17 mouse cellular contexts compared by ENCODE assay signal in genomic region chr4:106933813-106934482, GRCm38 (mm10). TPM values are rescaled to one million over a fixed set of nuclear protein-coding genes. Genes with fewer than 3 reads are reported as not detected.
DNase-seq lines count a peak whose midpoint lies in the region; ATAC-seq lines count a peak whose summit lies in the region.
"Had no signal": no experiment of that assay in that cellular context is flagged by ENCODE, and none has a peak within 500 bp of the region (broad histone marks: within the 10 kb centered on the region; RNA-seq: fewer than 3 reads in every experiment).

No protein-coding gene starts in this region.

- intact Hi-C loops in heart, postnatal 14 days (cut with DNase I), result no loop called here

- no peak for DNase-seq in heart, postnatal 14 days
- DNase-seq in midbrain, embryonic 10.5 days (ENCODE audit: low spot score), result no peak
- DNase-seq in midbrain, embryonic 11.5 days (ENCODE audit: low spot score, missing footprints), result no peak
- peak; percentile 45 for DNase-seq in liver
- DNase-seq in lung, postnatal 36 days, result peak; percentile 46
- no peak for DNase-seq in embryo, embryonic 9.5 days (ENCODE audit: extremely low spot score)
- DNase-seq: adrenal gland, adult 8-10 months; B cell, adult 2 months; cerebellum, adult 8-10 months; heart, postnatal 4 days; kidney, adult 2 months; retina, postnatal 1 day; spleen, adult 18-20 months had no signal

- 56% methylated on average over 9 of the region's 9 CpGs for WGBS in heart, embryonic 15.5 days
- 78% methylated on average over 9 of the region's 9 CpGs for WGBS in midbrain, embryonic 10.5 days
- 80% methylated on average over 9 of the region's 9 CpGs for WGBS in midbrain, embryonic 11.5 days
- 45% methylated on average over 9 of the region's 9 CpGs for WGBS in heart, embryonic 12.5 days

- peak overlapping the region; percentile 25; the same call in 1 of the 2 replicates for H3K27ac ChIP-seq in heart, embryonic 15.5 days
- 0 out of 2 replicates have a peak overlapping the region, but pooled peaks have one; percentile 33 for H3K27ac ChIP-seq in midbrain, embryonic 10.5 days (replicated peaks)
- no peak overlapping the region for H3K27ac ChIP-seq in midbrain, embryonic 11.5 days (ENCODE audit: low read depth, low read length)
- no peak overlapping the region for H3K27ac ChIP-seq in heart, embryonic 12.5 days (ENCODE audit: poor library complexity, severe bottlenecking)

- no peaks in the 10 kb centered on the region for H3K36me3 ChIP-seq in heart, embryonic 15.5 days
- peaks cover 78% of the 10 kb centered on the region for H3K36me3 ChIP-seq in midbrain, embryonic 10.5 days
- H3K36me3 ChIP-seq in midbrain, embryonic 11.5 days (ENCODE audit: control insufficient read depth, insufficient read depth, low read length), result peaks cover 2% of the 10 kb centered on the region
- peaks cover 24% of the 10 kb centered on the region for H3K36me3 ChIP-seq in heart, embryonic 12.5 days

- H3K27me3 ChIP-seq in heart, embryonic 15.5 days, result no peaks in the 10 kb centered on the region
- no peaks in the 10 kb centered on the region for H3K27me3 ChIP-seq in midbrain, embryonic 10.5 days (ENCODE audit: low read depth, poor library complexity, severe bottlenecking)
- no peaks in the 10 kb centered on the region for H3K27me3 ChIP-seq in midbrain, embryonic 11.5 days (ENCODE audit: control insufficient read depth, insufficient read depth, low read length)
- H3K27me3 ChIP-seq in heart, embryonic 12.5 days (replicated peaks), result no peaks in the 10 kb centered on the region
- H3K27me3 ChIP-seq: megakaryocyte, embryonic 14.5 days; neural tube, embryonic 13.5 days had no signal

- H3K4me3 ChIP-seq in heart, embryonic 15.5 days, result no peak overlapping the region
- H3K4me3 ChIP-seq in midbrain, embryonic 10.5 days, result no peak overlapping the region
- no peak overlapping the region for H3K4me3 ChIP-seq in midbrain, embryonic 11.5 days (ENCODE audit: low read depth, low read length)
- H3K4me3 ChIP-seq in heart, embryonic 12.5 days, result no peak overlapping the region
- H3K4me3 ChIP-seq: neural tube, embryonic 13.5 days had no signal

- no peak overlapping the region for H3K9ac ChIP-seq in heart, embryonic 15.5 days
- no peak overlapping the region for H3K9ac ChIP-seq in midbrain, embryonic 11.5 days (ENCODE audit: low read length)
- no peak overlapping the region for H3K9ac ChIP-seq in heart, embryonic 12.5 days

- peaks cover 65% of the 10 kb centered on the region for H3K4me1 ChIP-seq in heart, embryonic 15.5 days (replicated peaks)
- peaks cover 81% of the 10 kb centered on the region for H3K4me1 ChIP-seq in midbrain, embryonic 10.5 days
- H3K4me1 ChIP-seq in midbrain, embryonic 11.5 days (ENCODE audit: control insufficient read depth, insufficient read depth, low read length), result peaks cover 61% of the 10 kb centered on the region
- peaks cover 74% of the 10 kb centered on the region for H3K4me1 ChIP-seq in heart, embryonic 12.5 days (replicated peaks)

- H3K9me3 ChIP-seq in heart, embryonic 15.5 days (replicated peaks), result no peaks in the 10 kb centered on the region
- H3K9me3 ChIP-seq in midbrain, embryonic 10.5 days (replicated peaks), result no peaks in the 10 kb centered on the region
- no peaks in the 10 kb centered on the region for H3K9me3 ChIP-seq in midbrain, embryonic 11.5 days (ENCODE audit: control insufficient read depth, low read length)
- no peaks in the 10 kb centered on the region for H3K9me3 ChIP-seq in heart, embryonic 12.5 days (replicated peaks)
- H3K9me3 ChIP-seq: megakaryocyte, embryonic 14.5 days; neural tube, embryonic 13.5 days had no signal

- no peak for ATAC-seq in heart, embryonic 15.5 days (replicated peaks; ENCODE audit: insufficient number of reproducible peaks, insufficient read depth, low FRiP score, low read depth)
- ATAC-seq in midbrain, embryonic 11.5 days (ENCODE audit: low FRiP score), result no peak
- ATAC-seq in heart, embryonic 12.5 days (ENCODE audit: insufficient number of reproducible peaks, low FRiP score), result no peak

- no peak overlapping the region for H3K4me2 ChIP-seq in heart, embryonic 15.5 days
- H3K4me2 ChIP-seq in midbrain, embryonic 11.5 days, result no peak overlapping the region
- no peak overlapping the region for H3K4me2 ChIP-seq in heart, embryonic 12.5 days
- H3K4me2 ChIP-seq: neural tube, embryonic 13.5 days had no signal

RNA-seq across cellular contexts. Expression of gene Ssbp3, which starts 23.4 kb away (rescaled TPM):
- polyA plus RNA-seq in heart, embryonic 15.5 days (2015; fragmentation: Nextera tagmentation; extraction: Ambion mirVana), result 53.3 and 69.1 TPM in 2 replicates
- 10 to 100 TPM; 42.5 to 46.9 TPM for total RNA-seq in heart, postnatal 14 days (2021)
- polyA plus RNA-seq in midbrain, embryonic 10.5 days (2016; fragmentation: Nextera tagmentation; extraction: Ambion mirVana), result 119 and 136 TPM in 2 replicates
- polyA plus RNA-seq in midbrain, embryonic 11.5 days (2014; fragmentation: Nextera tagmentation; extraction: Ambion mirVana), result 124 and 132 TPM in 2 replicates
- polyA plus RNA-seq in heart, embryonic 12.5 days (2016; fragmentation: Nextera tagmentation; extraction: Ambion mirVana), result 101 and 105 TPM in 2 replicates

Comparison
In these comparisons a context has a peak if more than half of its experiments do, and no peak if none do; other contexts are left out.
1. H3K27ac ChIP-seq: peak in heart, embryonic 15.5 days (single experiment) and midbrain, embryonic 10.5 days (single experiment); none in midbrain, embryonic 11.5 days (single experiment) and heart, embryonic 12.5 days (single experiment).
2. DNase-seq: peak in liver (single experiment) and lung, postnatal 36 days (single experiment); none in heart, postnatal 14 days (0 of 2), midbrain, embryonic 10.5 days (single experiment), midbrain, embryonic 11.5 days (single experiment) and embryo, embryonic 9.5 days (single experiment).